Mouse (Mus musculus): ENCODE measurements around the gene Gm42421.
A peak's percentile ranks its signal among the peaks of the same experiment; 100 is the strongest.

Gene Gm42421

DNA sequence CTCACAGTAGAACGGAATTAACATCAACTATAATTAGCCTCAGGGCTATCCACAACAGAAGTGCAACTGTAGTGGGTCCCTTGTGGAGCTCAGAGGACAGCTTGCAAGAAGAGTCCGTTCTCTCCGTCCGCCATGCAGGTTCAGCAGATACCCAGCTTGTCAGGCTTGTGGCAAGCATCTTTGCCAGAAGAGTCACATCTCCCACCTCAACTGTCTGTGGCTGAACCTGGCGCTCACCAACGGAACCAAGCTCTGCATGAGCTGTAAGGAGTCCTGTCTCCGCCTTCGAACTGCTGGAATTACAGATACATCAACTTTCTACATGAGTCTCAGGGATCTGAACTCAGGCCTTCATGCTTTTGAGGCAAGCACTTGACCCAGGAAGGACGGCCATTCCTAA, 8.2 kb downstream of the Gm42421 start:
- no peak for DNase-seq (ENCODE audit: low spot score)

DNA sequence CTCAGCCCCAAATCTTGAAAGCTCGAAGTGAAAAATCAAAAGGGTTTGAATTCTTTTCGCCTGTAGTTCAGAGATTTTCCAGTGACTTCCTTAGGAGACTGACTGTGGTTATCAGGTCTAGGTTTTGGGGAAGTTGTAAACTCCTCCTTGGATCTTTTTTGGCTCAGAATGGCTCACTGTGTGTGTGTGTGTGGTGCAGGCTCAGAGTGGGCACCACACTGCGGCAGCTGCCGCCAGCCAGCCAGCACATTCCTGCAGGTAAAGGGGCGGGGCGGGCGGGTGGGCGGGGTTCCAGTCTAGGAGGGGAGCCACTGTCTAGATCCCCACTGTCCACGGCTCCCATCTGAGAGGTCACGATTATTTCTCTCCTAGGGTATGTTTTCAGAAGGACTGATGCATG, 13.6 kb downstream of the Gm42421 start:
- no peak for DNase-seq (ENCODE audit: low spot score)

DNA sequence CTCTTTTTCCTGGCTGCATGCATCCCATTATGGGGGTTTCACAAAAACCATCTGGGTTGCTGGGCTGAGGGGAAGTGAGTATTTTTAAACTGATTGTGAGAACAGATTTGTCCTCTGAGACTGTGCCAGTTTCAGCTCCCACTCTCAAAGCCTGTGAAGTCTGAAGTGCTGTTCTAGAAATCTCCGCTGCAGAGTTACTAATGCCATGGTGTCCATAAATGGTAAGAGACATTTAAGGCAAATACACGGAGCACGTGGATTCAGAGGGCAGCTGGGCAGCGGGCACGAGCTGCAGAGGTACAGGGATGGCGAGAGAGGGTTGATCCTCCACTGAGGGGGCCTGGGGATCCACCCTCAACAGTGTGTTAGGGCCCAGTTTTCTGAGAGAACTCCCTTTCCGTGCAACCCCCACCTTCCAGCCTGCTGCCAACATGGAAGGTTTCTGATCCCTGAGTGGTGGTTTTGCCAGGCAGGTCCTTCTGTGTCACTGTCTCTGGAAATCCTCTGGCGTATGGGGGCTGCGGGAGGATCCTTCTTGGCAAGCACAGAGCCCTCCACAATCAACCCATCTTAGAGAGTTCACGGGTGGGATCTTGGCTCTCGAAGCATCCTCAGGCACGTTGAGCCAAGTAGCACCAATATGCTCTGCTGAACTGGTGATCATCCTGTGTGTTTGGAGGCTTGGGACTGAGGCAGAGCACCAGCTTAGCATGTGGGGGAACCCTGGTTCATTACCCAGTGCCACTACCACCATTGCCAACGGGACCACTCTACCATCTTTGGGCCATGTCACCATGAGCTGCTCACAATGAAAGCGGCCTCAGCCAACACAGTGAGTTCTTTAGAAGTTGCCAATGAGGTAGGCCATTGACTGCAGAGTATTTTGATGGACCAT, 15.5 kb downstream of the Gm42421 start:
- no peak for DNase-seq (ENCODE audit: low spot score)

DNA sequence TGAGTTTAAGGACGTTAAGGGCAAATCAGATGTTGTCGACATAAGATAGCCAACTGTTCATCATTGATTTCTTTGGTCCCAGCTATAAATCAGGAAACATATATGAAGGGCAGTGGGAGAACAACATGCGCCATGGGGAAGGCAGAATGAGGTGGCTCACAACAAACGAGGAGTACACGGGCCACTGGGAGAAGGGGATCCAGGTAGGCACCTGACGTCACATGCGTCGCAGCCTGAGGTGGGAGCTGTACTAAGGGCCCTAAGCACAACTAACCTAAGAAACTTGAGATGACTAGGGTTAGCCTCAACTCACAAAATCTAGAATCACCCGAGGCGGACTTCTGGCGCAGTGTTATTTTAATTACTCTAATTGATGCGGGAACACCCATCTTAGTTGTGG, 20.4 kb downstream of the Gm42421 start:
- no peak for DNase-seq (ENCODE audit: low spot score)

DNA sequence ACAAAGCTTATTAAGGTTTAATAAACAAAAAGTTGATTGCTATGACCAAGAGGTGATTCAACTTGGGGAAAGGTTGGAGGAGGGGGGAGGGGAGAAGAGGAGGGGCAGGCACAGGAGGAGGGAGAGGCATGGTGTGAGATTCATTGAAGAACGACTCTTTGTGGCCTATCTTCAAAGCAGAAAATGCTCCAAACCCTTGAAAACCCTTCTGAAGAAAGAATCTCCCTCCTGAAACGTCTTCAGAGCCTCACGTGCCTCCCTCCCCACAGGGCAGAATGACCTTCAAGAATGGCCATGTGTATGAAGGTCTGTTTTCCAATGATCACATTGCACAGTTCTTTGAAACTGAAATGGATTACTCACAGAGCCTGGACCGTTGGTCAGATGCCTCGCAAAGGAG, 22.0 kb downstream of the Gm42421 start:
- DNase-seq (ENCODE audit: low spot score): no peak

DNA sequence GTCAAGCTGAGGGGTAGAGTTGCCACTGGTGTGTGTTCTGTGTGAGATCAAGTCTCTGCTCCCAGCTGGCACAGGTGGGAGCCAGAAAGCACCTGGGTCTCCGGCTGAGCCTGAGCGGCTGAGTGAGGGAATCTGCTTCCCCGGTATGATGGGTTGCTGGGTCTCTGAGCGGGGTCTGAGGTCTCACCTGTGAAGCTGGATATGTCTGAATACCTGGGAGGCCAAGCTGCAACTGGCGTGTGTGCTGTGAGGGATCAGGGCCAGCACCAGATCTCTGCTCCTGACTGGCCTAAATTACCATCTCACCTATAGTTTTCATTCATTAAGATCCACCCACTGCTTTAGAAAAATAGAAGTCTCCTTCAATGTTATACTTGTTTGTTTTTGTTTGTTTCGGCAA, 29.1 kb downstream of the Gm42421 start:
- DNase-seq (ENCODE audit: low spot score): no peak

DNA sequence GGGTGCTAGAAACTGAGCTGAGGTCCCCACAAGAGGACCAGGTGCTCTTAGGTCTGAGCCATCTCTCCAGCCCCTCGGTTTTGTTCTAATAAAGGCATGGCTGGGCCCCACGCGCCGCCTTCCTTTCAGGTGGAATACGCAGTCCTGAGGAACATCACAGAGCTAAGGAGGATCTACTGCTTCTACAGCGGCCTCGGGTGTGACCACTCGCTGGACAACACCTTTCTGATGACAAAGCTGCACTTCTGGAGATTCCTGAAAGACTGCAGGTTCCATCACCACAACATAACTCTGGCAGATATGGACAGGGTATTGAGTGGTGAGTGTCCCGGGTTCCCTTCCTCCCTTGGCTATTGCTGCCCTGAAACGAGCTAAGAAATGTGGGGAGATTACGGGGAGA, 31.6 kb downstream of the Gm42421 start:
- DNase-seq (ENCODE audit: low spot score): no peak

DNA sequence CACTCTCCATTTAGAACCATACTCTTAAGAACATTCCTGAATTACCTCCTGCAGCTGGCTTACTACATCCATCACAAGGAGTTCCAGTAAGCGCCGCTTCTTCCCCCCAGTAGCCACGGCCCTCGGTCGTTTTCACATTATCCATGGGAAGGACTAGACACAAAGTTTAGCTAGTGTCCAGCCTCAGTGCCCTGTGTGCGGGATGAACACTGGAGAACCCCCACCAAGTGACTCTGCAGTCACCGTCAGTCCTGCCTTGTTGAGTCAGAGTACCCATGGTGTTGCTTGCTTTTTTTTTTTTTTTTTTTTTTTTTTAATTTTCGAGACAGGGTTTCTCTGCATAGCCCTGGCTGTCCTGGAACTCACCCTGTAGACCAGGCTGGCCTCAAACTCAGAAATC, 33.2 kb downstream of the Gm42421 start:
- DNase-seq (ENCODE audit: low spot score): no peak

DNA sequence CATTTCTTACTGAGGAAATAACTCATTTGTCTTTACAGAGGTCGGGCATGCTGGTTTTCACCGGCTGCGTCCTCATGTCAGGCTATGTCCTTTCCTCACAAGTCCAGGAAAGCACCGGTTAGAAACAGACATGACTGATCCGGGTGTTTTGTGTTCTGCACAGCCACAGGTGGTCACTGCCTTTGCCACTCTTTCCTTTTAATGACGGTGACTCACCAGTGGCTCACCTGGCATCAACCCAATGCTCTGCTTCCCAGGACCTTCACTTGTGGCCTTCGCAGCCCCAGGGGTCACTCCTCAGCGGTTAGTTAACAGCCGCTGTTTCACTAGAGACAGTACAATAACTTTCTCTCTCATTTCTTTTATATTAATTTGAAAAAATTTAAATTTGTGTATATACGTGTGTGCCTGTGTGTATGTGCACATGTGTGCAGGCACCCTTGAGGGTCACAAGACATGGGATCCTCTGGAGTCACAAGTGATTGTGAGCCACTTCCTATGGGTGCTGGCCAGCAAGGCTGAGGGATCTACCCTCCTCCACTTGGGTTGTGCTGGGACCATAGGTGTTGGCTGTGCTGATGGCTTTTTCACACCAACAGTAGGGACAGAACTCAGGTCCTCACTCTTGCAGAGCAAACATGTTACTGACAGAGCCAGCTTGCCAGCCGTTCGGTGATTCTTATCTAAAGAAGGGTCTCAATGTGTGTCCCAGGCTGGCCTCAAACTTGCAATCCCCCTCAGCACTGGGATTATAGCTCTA, 37.8 kb downstream of the Gm42421 start:
- DNase-seq (ENCODE audit: low spot score): no peak

DNA sequence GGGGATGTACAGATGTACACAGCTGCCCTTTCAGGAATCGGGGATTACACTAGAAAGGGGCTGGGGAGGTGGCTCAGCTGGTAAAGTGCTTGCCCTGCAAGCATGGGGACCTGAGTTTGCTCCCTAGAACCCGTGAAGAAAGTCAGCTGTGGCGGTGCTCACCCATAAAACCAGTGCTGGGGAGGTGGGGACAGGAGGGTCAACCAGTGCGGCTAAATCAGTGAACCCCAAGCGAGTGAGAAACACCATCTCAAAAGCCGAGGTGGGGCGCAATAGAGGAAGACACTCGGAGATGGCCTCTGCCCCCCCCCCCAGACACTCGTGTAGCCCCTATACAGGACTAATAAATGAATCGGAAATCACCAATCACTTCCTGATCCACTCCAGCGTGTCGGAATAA, 38.7 kb downstream of the Gm42421 start:
- DNase-seq (ENCODE audit: low spot score): no peak

DNA sequence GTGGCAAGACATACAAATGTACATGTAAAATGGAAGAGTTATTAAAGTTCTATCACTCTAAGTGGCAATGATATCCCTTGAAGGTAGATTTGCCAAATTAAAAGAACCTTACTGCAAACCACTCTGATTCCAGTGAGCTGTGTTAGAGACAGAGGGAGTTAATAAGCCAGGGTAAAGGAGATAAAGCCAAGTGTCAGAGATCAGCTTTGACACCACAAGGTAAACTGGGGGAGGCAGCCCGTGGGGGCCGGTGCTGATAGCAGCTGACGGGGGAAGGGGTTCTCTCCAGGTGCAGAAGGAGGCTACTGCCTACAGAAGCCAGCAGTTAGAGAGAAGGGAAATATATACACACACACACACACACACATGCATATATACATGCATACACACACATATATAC, 44.7 kb downstream of the Gm42421 start:
- no peak for DNase-seq (ENCODE audit: low spot score)

DNA sequence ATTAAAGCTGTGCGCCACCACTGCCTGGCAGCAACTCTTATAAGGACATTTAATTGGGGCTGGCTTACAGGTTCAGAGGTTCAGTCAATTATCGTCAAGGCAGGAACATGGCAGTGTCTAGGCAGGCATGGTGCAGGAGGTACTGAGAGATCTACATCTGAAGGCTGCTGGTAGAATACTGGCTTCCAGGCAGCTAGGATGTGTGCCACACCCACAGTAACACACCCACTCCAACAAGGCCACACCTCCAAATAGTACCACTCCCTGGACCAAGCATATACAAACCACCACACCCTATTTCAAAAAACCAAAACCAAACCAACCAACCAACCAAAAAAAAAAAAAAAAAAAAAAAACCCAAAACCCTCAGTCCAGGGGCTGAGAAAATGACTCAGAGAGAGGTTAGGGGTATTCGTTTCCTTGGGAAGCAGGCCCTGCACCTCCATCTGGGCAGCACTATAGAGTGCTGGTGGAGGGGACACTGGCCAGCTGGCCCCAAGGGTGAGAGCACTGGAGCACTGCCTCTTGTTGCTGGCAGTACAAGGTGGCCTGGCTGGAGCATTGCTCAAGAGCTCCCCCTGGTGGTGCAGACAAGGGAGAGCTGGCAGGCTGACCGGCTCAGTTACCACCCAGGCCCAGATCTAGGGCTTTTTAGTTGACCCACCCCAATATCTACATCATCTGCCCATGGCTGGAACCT, 47.1 kb downstream of the Gm42421 start:
- DNase-seq (ENCODE audit: low spot score): peak; percentile 47

DNA sequence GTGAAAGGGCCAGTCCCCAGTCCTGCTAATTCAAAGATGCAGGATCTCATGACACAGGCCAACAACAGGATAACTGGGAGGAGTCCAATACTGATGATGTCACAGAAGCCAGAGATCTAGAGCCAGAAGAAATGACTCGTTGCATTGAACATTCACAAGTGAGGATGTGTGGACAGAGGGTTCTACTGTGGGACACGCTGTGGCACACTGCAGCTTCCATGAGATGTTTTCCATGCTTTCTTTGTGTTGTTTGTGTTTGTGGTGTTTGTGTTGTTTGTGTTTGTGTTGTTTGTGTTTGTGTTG, 47.6 kb downstream of the Gm42421 start:
- no peak for DNase-seq (ENCODE audit: low spot score)

DNA sequence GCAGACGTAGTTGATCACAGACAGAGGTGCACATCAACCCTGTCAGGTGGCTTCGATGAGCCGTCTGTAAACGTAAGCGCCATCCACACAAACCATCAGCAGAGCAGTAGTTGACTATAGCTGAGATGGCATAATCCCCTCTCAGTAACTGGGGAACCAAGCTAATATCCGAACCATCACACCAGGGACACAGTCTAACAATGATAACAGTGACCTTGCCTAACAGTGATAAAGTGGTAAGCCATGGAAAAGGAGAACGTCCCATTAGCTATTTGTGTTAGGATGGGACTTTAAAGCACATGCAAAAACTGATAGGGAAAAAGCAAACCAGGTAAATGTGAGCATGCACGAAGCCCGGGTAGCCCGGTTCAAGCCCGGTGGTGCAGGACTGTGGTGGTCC, 48.3 kb downstream of the Gm42421 start:
- DNase-seq (ENCODE audit: low spot score): no peak

DNA sequence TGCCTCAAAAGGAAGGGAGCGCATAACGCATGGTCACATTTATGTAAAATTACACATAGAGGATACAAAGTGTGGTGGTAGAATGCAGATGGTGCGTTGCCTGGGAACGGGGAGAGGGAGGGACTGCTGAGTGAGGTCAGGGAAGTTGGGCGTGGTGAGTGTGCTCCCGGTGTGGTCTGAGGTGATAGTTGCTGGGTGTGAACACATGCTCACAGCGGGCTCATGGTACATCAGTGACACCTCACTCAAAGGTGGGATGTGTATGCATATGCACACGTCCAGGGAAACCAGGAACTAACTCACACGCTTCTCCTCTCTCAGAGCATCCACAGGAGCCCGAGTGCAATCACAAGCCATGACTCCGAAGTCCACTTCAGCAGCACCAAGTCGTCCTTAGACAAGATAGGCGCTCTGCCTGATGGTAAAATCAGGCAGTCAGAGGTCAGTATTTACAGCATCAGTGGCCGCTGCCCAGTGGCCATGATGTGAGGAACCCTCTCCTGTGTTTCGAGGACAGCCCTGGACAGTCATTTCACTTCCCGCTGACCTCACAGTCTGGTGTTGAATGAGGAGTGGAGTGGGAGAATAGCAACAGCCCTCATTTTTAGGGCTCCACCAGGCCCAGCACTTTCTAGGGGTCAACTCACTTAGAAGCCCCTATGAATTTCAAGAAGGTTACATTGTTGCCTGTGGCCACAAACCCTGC, 48.9 kb downstream of the Gm42421 start:
- no peak for DNase-seq (ENCODE audit: low spot score)

DNA sequence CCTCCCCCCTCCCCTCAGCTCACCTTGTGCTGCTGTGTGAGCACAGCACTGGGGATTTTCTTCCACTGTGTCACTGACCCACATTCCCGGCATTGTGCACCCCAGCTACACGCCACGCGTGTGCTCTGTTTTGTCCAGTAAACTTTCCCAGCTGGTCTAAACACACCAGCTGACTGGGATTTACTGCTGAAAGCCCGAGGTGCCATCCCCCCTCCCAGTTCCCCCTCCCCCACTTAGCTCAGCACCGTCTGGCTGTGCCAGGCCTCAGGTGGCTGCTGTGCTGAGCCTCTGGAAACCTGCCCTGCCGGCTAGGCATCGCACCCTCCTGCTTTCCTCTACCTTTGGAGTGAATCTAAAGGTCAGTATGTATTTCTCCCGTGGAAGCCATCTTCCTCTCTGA, 52.9 kb downstream of the Gm42421 start:
- no peak for DNase-seq (ENCODE audit: low spot score)

DNA sequence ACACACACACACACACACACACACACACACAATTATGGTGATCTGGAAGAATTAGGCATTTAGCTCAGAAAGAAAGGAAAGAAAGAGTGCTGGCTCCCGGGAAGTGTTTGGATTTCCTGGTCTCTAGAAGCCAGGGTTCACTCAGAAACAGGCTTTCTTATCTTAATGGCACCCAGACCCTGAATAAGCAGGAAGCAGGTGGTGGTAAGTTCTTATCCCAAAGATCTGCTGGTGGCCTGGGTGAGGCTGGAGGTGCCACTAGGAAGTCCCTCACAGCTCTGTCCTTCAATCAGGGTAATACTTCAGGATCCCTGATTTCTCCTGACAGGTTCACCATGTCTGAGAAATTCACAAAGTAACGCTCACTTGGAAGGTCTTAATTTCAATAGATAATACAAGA, 54.4 kb downstream of the Gm42421 start:
- no peak for DNase-seq (ENCODE audit: low spot score)

DNA sequence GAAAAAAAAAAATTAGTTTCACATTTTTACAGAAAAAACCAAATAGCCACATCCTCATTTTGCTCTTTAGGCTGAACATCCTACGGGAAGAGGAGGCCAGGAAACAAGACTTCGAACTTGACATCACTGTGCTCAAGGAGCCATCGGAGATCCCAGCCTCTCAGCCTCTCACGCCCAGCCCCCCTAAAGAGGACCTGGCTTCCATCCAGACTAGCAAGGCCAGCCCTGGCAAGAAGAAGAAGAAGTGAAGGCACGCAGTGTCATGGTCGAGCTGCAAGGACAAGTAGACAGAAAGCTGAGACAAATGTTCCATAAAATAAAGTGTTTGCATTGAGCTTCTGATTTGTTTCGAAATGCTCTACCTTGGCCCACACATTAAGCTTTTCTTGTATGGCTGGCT, 57.4 kb downstream of the Gm42421 start:
- DNase-seq (ENCODE audit: low spot score): no peak

Data from yolk sac, embryonic 10.5 days (tissue).